Mouse (Mus musculus) layer of hippocampus, adult 11-12 months (tissue): Measurements from ENCODE around the gene Trp53bp2.

Source experiments
- DNase-seq: peaks from one replicate; pipeline ENCODE4 v3.0.0; 2022; ENCODE audit warnings: low spot score

Trp53bp2 gene

DNA sequence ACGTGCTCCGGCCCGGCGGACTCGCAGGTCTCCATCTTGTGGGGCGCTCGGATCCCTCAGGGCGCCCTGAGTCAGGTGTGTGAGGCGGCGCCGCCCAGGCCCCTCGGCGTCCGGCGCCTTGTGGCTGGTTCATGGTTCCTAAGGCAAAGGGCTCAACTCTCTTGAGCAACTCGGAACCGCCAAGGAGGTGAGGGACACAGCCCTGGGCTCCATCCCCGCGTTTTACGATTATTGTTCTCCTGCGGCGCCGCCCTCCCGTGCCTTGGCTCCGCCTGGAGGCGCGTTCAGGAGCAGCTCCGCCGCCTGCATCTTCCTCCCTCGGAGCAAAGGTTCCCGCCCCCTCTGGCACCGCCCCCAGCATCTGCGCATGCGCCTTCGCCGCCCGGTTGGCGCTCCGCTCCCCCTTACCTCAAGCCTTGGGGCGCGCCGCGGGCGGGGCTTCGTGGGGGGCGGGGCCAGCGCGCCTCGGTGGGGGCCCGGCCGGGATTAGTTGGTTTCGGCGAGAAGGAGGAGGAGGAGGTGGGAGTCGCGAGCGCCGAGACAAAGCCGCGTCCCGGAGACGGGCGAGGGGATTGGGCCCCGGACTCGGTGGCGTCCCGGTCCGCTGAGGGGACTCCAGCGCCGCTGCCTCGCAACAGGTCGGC, at the start of gene Trp53bp2:
Gene Trp53bp2 (plus strand): TSS at position 489 of the 644 bp plus-strand sequence.
- peak; percentile 98 for DNase-seq

DNA sequence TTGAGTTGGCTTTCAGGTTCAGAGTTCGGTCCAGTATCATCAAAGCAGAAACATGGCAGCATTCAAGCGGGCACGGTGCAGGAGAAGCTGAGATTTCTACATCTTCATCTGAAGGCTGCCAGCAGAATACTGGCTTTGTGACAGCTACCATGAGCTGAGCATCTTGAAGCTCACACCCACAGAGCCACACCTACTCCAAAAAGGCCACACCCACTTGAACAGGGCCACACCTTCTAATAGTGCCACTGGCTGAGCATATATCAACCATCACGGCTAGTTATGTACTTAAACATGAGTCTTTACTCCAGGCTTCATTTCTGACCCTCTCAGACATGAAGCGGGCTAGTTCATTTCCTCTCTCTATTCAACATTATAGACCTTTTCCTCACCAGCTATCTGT, 46.3 kb upstream of the Trp53bp2 start:
- DNase-seq = no peak

DNA sequence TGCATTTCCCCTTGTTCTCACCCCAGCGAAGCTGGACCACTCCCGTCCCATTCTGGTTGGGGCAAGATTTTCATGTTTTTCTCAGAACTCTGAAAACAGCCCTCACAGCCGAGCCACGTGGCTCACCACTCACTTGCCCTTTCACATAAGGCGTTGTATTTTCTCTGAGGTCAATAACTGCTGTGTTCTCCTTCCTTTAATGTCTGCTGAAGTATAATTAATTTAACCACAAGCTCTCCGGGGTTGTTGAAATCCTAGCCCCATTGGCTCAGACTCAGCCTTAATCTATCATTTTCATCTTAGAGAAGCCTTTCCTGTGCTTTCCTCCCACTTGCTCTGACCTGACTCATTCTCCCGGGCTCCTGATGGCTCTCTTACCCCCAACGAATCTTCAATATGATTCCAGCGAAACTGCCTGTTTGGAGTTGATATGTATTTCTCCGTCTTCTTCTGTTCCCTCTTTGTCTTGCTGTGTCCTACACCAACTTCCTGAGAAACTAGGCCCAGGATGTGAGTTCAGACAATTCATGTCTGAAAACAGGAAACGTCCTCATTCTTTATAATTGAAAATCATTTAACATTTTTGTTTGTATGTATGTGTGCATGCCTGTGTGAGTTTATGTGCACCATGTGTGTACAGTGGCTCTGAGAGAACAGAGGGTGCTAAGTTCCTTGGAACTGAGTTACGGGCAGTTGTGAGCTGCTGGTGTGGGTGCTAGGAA, 45.1 kb upstream of the Trp53bp2 start:
- no peak for DNase-seq

DNA sequence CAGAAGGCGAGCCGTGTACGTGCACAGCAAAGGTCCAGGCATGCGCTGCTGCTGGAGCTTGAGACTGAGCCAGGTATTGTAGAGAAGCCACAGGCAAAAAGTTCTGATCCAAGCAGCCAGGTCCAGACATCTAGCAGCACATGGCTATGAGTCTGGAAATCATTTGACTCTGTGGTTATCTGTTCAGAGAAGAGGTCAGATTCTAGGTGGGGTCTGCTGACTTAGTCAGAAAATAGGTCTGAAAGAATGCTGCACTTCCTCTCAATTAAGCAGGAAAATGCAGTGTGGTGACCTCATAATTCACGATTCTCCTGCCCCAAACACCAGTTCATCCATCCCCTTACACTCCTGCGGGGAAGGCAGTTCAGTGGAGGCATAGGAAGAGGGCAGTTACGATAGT, 40.7 kb upstream of the Trp53bp2 start:
- no peak for DNase-seq

DNA sequence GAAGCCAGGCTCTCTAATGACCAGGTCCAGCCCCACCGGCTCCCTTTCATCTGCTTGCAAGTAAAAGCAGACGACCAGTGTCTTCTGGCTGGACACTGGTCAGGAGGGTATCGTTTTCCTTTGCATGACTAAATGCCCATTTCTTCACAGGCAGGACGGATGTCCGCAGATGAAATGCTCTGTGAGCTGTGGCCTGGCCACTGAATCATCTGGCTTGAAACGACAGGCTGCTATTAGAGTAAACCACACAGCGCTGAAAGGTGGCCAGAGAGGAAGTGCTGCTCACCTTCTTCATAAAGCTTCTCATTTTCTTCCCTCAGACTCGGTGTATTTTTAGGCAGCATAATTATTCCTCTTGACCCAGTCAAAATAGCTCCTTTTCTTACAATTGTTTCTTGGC, 40.2 kb upstream of the Trp53bp2 start:
- DNase-seq = no peak

DNA sequence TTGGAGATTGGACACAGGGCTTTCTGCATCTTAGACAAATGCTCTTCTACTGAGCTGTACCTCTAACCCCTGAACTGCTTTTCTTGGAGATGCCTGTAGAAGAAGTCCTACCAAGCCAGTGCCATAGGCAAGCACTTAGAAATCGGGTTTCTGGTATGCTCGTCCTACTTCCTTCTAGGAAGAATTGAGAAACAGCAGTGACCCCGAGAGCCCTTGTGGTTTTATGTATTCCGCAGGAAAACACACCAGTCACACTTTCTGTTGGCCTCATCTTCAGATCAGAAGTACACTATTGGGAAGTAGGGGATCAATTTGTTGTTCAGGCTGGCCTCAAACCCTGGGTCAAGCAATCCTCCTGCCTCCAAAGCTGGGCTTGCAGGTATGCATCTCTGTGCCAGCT, 39.5 kb upstream of the Trp53bp2 start:
- DNase-seq = no peak

DNA sequence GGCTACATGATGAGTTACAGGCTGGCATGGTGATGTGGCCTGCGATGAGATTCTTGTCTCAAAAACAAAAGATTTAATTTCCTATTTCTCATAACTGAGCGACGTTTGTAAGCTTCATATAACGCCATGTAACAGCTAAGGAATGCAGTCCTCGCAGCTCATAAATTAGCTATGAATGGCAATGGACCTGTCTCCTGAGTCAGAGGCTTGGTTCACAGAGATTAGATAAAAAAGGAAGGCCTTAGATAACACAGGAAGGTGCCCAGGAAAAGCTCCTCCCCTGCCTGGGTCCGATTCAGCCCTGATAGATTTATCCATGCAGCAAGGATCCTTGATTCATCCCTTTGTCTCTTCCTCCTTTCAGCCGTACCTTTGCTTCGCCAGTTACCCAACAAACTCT, 37.1 kb upstream of the Trp53bp2 start:
- no peak for DNase-seq

DNA sequence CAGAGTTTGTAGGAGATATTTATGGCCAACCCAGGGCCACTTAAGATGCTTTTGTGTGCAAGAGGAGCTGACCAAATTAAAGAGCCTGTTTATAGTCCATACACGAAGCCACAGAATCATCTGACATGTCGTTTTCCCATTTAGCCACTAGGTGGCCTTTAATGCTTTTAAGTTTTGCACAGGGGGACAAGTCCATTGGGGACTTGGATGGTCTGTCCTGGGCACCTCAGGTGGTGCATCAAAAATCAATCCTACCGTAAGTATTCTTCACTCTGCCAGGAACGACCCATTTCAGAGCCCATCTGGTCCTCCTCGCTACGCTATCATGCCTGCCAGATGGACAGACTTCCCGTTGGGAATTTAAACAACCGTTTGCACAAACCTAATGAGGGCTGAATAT, 32.8 kb upstream of the Trp53bp2 start:
- DNase-seq = peak; percentile 43

DNA sequence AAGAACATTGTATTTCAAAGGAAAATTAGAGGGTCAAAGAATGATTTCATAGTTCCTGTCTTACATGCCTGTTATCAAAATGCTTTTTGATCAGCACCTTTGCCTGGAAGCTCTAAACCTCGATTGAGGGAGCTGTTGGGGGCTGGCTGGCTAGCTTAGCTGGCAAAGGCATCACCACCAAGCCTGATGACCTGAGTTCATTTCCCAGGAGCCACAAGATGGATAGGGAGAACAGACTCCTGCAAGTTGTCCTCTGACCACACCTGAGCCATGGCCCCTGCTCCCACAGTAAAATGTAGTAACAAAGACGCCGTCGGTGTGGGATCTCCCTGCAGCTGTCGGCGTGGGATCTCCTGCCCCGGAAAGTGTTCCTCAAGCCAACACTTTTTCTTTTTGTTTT, 32.1 kb upstream of the Trp53bp2 start:
- DNase-seq = no peak

DNA sequence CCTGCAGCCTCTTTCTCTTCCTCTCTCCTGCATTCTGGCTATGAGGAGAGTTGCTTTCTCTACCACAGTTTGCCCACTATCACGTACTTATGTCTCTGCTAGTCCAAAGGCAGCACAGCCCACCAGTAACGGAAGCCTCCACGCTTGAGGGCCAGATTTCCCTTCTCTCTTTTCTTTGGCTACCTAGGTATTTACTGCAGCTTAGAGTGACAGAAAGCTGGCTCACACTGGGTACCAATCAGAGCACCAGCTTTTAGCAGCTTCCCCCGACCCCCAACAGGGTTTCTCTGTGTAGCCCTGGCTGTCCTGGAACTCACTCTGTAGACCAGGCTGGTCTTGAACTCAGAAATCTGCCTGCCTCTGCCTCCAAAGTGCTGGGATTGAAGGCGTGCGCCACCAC, 31.5 kb upstream of the Trp53bp2 start:
- no peak for DNase-seq

DNA sequence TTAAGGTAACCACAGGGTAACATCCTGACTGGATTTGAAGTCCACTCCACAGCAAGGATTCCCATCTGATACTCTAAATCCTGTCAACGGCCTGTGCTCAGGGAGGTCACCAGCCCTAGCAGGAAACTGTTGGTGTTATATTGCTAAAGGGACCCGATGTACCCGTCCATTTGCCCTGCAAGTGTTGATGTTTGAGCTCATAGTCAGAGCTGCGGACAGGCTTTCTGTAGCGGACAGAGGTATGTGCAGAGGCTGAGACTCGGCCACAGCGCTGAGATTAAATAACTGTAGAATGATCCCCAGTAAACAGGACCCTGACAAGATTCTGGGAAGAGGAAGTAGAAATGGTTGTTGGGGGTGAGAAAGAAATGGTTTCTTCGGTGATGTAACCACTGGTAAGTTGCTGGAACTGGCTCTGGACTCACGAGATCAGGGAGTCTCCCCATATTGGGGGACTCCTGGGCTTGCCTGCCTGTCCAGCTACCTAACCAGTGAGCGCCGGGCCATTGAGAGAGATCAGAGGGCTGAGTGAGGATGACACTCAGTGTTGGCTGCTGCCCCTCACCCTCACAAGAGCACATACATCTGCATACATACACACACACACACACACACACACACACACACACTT, 30.7 kb upstream of the Trp53bp2 start:
- DNase-seq = no peak

DNA sequence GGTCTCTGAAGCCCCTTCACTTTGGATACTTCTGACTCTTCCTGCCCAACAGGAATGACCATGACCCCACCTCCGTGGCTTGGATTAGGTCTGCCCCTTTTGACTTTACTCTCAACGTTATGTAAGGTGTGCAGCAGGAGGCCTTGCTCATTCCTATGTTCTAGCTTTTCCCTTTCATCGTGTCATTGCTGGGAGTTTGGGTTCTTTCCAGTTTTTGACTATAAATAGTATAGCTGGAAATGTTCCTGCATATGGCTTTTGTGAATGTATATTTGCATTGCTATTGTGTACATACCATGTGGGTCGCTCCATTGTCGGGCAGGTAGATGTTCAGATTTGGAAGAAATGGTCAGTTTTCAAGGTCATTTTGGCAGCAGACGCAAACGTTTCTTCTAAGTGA, 30.1 kb upstream of the Trp53bp2 start:
- DNase-seq = no peak

DNA sequence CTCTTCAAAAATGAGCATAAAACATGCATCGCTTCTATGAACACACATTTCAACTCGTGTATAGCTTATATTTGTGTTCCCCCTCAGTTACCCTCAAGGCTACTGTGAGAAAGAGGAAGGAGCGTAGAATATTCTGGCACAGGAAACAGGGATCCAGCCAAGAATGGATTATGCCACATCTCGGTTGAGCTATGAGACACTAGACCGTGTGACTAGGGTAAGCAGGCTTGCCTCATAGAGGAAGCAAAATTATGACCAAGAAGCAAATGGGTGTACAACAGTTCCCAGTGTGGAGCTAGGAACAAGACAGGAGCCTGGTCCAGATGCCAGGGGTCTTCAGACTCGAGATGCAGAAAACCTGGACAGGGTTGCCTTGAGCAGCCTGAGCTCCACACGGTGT, 28.3 kb upstream of the Trp53bp2 start:
- DNase-seq = no peak

DNA sequence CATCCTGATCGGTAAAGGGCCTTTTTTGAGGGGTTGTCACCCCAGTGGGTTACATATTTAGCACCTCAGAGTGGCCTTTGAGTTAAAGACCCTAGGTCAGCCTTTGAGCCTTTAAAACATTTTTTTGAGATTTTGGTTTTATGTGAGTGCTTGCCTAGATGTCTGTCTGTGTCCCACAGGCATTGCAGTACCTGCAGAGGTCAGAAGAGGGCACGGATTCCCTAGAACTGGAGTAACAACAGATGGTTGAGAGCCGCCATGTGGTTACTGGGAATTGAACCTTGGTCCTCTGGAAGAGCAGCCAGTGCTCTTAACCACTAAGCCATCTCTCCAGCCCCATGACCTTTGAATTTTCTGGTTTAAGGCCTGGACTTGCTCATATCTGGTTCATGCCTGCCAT, 27.6 kb upstream of the Trp53bp2 start:
- DNase-seq = no peak

DNA sequence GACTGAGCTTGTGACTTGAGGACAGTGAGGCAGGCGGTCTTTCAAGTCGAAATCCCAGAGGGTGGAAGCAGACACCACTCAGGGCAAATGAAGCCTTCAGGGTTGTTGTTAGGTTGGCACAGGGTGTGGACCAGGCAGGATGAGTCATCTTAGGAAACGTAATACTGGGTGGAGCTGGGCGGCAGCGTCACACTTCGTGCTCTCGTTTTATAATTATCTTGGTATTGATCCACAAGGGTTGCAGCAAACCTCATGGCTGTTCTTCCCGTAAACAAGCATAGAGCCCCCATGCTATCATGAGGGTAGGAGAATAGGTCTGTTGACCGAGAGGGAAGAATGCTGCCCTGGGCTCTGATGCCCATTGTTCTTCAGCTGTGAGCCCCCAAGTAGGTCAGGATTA, 25.9 kb upstream of the Trp53bp2 start:
- DNase-seq = no peak

DNA sequence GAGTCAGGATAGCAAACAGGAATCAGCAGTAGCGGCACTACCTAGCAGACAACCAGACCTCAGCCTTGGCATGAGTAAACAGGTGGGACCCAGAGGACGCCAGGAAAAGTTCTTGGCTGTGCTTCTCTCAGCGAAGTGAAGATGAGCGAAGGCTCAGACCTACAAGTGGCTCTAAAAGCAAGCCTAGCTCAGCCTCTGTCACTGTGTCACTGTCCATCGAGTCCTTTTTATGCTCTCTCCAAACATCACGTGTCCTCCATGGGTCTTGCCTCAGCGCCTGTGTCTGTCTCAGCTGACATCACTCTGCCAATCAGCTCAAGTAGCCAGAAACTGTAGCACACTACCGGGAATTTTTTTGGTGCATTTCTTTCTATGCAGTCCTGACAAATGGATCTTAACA, 22.5 kb upstream of the Trp53bp2 start:
- no peak for DNase-seq

DNA sequence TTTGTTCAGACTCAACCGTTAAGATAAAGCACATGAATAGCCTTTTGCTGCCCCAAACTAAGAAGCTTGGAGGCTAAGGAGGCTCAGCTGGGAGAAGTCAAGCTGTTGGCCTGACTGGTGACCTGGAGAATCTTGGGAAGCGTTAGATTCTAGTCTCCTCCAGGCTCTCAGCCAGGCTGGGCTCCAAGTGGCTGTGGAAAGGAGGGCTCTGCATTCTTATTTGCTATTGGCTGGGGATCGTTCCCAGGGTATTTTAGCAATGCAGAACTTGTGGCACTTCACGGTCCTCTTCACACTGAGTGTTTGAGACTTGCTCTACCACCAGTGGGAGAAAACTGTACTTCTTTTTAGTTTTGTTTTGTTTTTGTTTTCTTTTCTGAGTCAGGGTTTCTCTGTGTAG, 20.2 kb upstream of the Trp53bp2 start:
- DNase-seq = no peak

DNA sequence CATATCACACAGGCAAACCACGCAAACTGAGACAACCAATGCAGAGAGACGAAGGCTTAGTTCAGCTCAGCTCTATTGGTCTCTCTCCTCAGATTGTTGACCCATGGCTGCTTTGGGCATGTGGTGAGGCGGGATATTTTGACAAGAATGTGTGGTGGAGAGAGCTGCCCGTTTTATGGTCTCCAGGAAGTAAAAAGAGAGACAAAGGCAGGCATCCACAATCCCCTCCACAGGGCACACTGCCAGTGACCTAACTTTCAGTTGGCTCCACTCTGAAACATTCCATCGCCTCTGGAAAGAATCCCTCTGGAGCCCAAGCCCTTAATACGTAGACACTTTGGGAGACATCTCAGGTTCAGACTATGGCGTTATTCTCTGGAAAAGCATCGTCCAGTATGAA, 10.8 kb upstream of the Trp53bp2 start:
- no peak for DNase-seq

DNA sequence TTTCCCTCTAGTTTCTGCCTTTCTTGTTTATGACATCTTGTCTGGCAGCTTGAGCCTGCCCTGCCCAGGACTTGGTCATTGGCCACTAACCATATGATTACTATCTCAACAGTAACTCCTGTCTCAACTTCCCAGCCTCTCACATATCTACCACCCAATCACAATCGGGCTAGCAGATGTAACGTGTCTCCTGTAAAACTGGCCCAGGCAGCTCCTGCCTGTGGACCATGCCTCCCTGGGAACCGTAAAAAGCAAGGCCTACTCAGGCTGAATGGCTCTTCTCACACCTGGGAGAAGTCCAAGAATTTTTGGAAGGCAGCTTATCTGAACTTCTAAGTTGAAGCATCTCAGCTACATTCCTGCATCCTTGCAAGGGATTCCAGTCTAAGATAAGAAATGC, 10.2 kb upstream of the Trp53bp2 start:
- DNase-seq = no peak

DNA sequence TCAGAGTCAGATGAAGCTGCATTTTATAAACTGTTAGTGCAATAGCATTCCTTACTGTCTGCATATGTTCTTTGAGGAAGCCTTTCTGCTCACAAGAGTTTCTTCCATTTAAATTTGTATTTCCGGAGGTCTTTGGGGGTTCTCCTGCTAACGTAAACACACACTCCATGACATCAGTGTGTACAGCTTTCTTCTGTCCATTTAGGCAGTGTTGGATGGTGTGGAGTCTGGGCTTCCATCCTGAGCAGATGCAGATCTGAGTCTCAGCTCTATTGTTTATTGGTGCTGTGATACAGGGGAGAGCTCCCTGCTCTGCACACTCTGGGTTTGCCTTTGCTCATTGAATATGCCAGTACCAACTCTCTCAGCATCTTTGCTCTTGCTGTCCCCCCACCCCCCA, 9.8 kb upstream of the Trp53bp2 start:
- no peak for DNase-seq

DNA sequence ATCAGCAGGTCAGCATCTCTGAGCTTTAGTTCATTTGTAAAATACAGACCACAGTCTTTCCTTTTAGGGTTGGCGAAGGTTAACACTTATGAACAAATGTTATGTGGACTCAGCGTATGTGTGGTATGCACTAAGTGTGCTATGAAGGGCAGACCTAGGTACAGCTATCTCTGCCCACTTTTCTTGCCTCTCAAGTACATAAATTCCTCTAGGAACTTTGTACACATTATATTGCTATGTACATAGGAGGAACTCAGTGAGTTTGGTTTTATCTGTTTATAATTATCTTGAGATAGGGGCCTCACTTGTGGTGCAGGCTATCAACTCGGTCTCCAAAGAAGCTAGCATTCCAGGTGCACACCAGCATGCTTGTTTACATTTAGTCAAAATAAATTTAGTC, 9.1 kb upstream of the Trp53bp2 start:
- no peak for DNase-seq

DNA sequence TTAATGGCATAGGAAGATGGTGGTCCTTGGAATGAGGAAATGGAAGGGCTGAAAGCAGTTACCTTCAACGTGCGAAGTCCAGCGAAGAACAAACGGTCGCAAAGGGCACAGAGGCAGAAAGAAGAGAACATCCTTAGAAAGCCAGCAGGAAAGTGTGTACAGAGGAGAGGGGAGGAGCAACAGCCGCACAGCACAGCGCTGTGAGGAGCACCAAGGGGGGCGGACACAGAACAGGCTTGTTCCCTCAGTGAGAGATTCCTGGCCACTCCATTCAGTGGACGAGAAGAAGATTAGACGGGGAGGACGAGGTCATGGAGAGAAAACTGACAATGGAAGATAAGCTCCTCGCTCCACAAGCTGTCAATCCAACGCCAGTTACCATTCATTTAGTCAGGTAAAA, 5.9 kb upstream of the Trp53bp2 start:
- no peak for DNase-seq

DNA sequence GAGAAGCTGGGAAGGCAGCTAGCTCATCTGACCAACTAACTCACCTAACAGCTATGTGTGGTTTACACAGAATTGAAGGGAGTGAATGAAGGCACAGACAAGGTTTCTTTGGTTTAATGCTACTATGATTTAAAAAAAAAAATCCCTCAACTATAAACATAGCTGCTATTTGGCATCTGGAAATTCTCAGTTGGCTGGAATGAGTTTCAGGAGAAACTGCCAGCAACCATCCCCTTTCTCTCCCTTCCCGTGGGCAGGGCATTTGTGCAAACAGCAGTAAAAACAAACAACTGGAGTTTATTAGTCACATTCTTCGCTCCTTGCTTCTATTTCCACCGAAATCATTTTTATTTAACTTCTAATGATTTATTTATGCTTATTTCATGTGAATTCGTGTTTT, 2.4 kb upstream of the Trp53bp2 start:
- DNase-seq = no peak

DNA sequence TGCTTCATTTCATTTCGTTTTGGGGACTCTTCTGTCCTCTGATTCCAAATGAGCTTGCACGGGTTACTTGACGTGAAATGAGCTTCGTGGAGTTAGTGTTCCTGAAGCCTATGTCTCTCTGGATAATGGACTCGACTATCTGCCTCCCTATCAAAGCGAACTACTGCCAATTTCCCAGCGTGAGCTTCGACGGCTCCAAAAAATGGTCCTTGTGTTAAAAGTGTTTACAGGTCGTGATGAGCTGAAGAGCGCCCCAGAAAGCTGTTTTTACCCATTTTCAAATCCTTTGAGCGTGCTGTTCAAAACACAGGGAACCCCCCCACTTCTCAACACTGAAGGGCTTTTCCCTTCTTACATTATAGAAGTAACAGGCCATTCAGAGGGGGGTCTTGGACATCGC, 729 bp upstream of the Trp53bp2 start:
- DNase-seq = no peak
